Mouse (Mus musculus): ENCODE data around the gene C130032M10Rik. TPM values are rescaled to one million over a fixed set of nuclear protein-coding genes. Genes with fewer than 3 reads are reported as not detected.

The C130032M10Rik gene
- 0.06 TPM for polyA plus RNA-seq (2012; fragmentation: generic; extraction: Trizol)

DNA sequence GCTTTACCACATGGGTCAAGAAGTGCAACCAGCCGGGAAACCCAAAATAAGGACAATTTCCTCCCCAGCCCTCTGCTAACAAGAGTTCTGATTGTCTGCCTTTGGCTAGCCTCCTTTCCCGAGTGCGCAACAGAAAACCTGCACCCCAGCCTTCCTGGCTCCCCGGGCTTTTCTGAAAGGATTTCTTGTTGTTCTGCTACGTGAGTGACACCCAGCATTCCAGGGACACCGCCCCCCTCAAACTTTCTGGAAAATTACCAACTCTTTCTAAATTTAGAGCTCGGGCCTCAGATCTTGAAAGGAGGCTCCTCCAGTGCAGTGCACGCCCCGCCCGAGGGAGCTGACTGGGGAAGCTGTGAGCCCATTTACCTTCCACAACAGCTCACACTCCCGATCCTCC, at the start of gene C130032M10Rik:
Gene C130032M10Rik, plus strand, starts transcription at position 334 of the 400 bp plus-strand sequence.
- TF ChIP-seq POLR2AphosphoS2 (IDR thresholded peaks at IDR 0.05; ENCODE audit: insufficient read length, low read depth) (no peak), E2F4 (IDR thresholded peaks at IDR 0.05; ENCODE audit: insufficient read depth) (no peak), TCF12 (IDR thresholded peaks at IDR 0.05; ENCODE audit: insufficient read depth, poor library complexity, severe bottlenecking) (no peak), MAX (IDR thresholded peaks at IDR 0.05; ENCODE audit: low read depth) (no peak), TCF3 (IDR thresholded peaks at IDR 0.05; ENCODE audit: insufficient read length, low read depth) (no peak), USF1 (IDR thresholded peaks at IDR 0.05; ENCODE audit: low read depth) (no peak), REST (IDR thresholded peaks at IDR 0.05; ENCODE audit: insufficient read depth, insufficient read length) (no peak), MYOG (IDR thresholded peaks at IDR 0.05; ENCODE audit: control insufficient read depth in 1 of 3, insufficient read depth in 1 of 3, insufficient read length in 2 of 3, low read depth in 2 of 3) (no peak), CEBPB (IDR thresholded peaks at IDR 0.05; ENCODE audit: insufficient read depth, poor library complexity, severe bottlenecking) (no peak), MYOD1 (IDR thresholded peaks at IDR 0.05; ENCODE audit: control insufficient read depth in 1 of 3, insufficient read length in 2 of 3, low read depth in 2 of 3) (no peak), POLR2A (IDR thresholded peaks at IDR 0.05; ENCODE audit: insufficient read length, low read depth) (no peak), SRF (IDR thresholded peaks at IDR 0.05; ENCODE audit: control insufficient read depth, insufficient read length, low read depth) (no peak)
- Histone ChIP-seq H3K79me2 (ENCODE audit: control insufficient read depth, insufficient read depth) (no peaks in the 10 kb centered on the region), H3ac (ENCODE audit: control insufficient read depth, insufficient read length) (no peak within 1 kb of the TSS), H3K4me2 (ENCODE audit: low read depth) (no peak within 1 kb of the TSS), H3K36me3 (ENCODE audit: control insufficient read depth, insufficient read depth) (no peaks in the 10 kb centered on the region), H3K27me3 (ENCODE audit: control insufficient read depth, insufficient read depth, insufficient read length) (no peaks in the 10 kb centered on the region), H3K4me3 (no peak within 1 kb of the TSS)

DNA sequence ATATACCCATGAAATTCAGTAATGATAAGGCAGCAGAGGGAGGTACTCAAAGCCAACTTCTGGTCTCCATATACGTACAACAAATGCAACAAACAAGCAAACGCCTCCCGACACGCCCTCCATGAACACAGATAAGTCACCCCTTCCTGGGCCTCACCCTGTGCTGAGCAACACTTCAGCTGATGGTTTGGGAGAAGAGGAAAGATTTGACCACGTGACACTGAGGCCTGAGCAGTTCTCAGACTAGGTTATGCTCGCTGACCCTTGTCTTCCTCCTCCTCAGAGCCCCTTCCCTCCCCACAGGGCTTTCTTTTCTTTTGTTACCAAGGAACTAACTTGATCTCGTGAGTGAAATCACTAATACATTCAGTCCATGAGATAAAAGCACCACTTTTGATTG, 48.6 kb upstream of the C130032M10Rik start:
- no peak for TF ChIP-seq MAX (IDR thresholded peaks at IDR 0.05; ENCODE audit: low read depth)
- TF ChIP-seq REST (IDR thresholded peaks at IDR 0.05; ENCODE audit: insufficient read depth, insufficient read length), result no peak
- no peak overlapping the region for H3ac ChIP-seq (ENCODE audit: control insufficient read depth, insufficient read length)

DNA sequence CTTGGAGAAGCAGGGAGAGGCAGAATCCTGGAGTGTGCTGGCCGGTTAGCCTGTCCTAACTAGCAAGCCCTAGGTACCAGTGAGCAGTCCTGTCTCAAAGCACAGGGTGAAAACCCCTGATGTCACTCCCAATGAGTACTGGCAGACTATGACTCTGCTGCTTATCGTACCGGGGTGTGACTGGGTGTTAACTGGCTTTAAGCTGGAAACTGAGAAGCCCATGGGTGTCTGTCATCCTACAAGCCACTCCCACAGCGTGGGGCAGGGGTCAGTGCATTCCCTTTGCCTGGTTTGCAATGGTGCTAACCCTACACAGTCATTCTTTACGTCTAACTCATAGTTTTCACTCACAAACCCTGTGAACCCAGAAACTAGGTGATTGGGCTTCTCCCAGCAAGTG, 47.3 kb upstream of the C130032M10Rik start:
- TF ChIP-seq REST (IDR thresholded peaks at IDR 0.05; ENCODE audit: insufficient read depth, insufficient read length) (no peak), MAX (IDR thresholded peaks at IDR 0.05; ENCODE audit: low read depth) (no peak), USF1 (IDR thresholded peaks at IDR 0.05; ENCODE audit: low read depth) (no peak), MYOG (IDR thresholded peaks at IDR 0.05; ENCODE audit: control insufficient read depth in 1 of 3, insufficient read depth in 1 of 3, insufficient read length in 2 of 3, low read depth in 2 of 3) (no peak), POLR2AphosphoS2 (IDR thresholded peaks at IDR 0.05; ENCODE audit: insufficient read length, low read depth) (no peak), MYOD1 (IDR thresholded peaks at IDR 0.05; ENCODE audit: control insufficient read depth in 1 of 3, insufficient read length in 2 of 3, low read depth in 2 of 3) (no peak), TCF12 (IDR thresholded peaks at IDR 0.05; ENCODE audit: insufficient read depth, poor library complexity, severe bottlenecking) (no peak), SRF (IDR thresholded peaks at IDR 0.05; ENCODE audit: control insufficient read depth, insufficient read length, low read depth) (no peak), POLR2A (IDR thresholded peaks at IDR 0.05; ENCODE audit: insufficient read length, low read depth) (no peak), E2F4 (IDR thresholded peaks at IDR 0.05; ENCODE audit: insufficient read depth) (no peak), CEBPB (IDR thresholded peaks at IDR 0.05; ENCODE audit: insufficient read depth, poor library complexity, severe bottlenecking) (no peak)
- H3K4me2 ChIP-seq (ENCODE audit: low read depth), result no peak overlapping the region
- H3K36me3 ChIP-seq (ENCODE audit: control insufficient read depth, insufficient read depth), result no peaks in the 10 kb centered on the region
- H3K79me2 ChIP-seq (ENCODE audit: control insufficient read depth, insufficient read depth), result no peaks in the 10 kb centered on the region
- H3ac ChIP-seq (ENCODE audit: control insufficient read depth, insufficient read length), result no peak overlapping the region
- no peak overlapping the region for H3K4me3 ChIP-seq
- H3K27me3 ChIP-seq (ENCODE audit: control insufficient read depth, insufficient read depth, insufficient read length), result no peaks in the 10 kb centered on the region

More for the DNA sequence above, 48.6 kb upstream of the C130032M10Rik start:
- H3K36me3 ChIP-seq (ENCODE audit: control insufficient read depth, insufficient read depth), result no peaks in the 10 kb centered on the region
- H3K27me3 ChIP-seq (ENCODE audit: control insufficient read depth, insufficient read depth, insufficient read length), result no peaks in the 10 kb centered on the region
- H3K79me2 ChIP-seq (ENCODE audit: control insufficient read depth, insufficient read depth), result no peaks in the 10 kb centered on the region
- no peak overlapping the region for H3K4me3 ChIP-seq
- H3K4me2 ChIP-seq (ENCODE audit: low read depth), result no peak overlapping the region

DNA sequence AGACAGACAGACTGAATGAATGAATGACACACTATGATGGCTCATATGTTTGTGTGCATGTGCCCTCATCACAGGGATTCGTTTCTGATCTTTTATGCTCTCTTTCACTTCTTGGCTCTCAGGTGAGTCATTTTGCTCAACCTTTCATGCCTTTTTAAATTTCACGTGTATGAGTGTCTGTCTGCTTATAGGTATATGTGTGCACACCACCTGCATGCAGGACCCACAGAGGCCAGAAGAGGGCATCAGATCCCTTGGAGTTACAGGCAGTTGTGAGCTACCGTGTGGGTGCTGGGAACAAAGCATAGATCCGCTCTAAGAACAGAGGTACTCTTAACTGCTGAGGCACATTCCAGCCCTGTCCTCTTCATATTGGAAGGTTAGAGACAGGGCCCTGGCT, 46.8 kb upstream of the C130032M10Rik start:
- Histone ChIP-seq H3K4me2 (ENCODE audit: low read depth) (no peak overlapping the region), H3ac (ENCODE audit: control insufficient read depth, insufficient read length) (no peak overlapping the region), H3K4me3 (no peak overlapping the region), H3K27me3 (ENCODE audit: control insufficient read depth, insufficient read depth, insufficient read length) (no peaks in the 10 kb centered on the region), H3K36me3 (ENCODE audit: control insufficient read depth, insufficient read depth) (no peaks in the 10 kb centered on the region), H3K79me2 (ENCODE audit: control insufficient read depth, insufficient read depth) (no peaks in the 10 kb centered on the region)
- TF ChIP-seq MYOD1 (IDR thresholded peaks at IDR 0.05; ENCODE audit: control insufficient read depth in 1 of 3, insufficient read length in 2 of 3, low read depth in 2 of 3) (no peak), POLR2A (IDR thresholded peaks at IDR 0.05; ENCODE audit: insufficient read length, low read depth) (no peak), POLR2AphosphoS2 (IDR thresholded peaks at IDR 0.05; ENCODE audit: insufficient read length, low read depth) (no peak), MAX (IDR thresholded peaks at IDR 0.05; ENCODE audit: low read depth) (no peak), SRF (IDR thresholded peaks at IDR 0.05; ENCODE audit: control insufficient read depth, insufficient read length, low read depth) (no peak), CEBPB (IDR thresholded peaks at IDR 0.05; ENCODE audit: insufficient read depth, poor library complexity, severe bottlenecking) (no peak), REST (IDR thresholded peaks at IDR 0.05; ENCODE audit: insufficient read depth, insufficient read length) (no peak), USF1 (IDR thresholded peaks at IDR 0.05; ENCODE audit: low read depth) (no peak), E2F4 (IDR thresholded peaks at IDR 0.05; ENCODE audit: insufficient read depth) (no peak), MYOG (IDR thresholded peaks at IDR 0.05; ENCODE audit: control insufficient read depth in 1 of 3, insufficient read depth in 1 of 3, insufficient read length in 2 of 3, low read depth in 2 of 3) (no peak), TCF3 (IDR thresholded peaks at IDR 0.05; ENCODE audit: insufficient read length, low read depth) (no peak), TCF12 (IDR thresholded peaks at IDR 0.05; ENCODE audit: insufficient read depth, poor library complexity, severe bottlenecking) (no peak)

- Histone ChIP-seq H3K4me3 (no peak overlapping the region), H3K36me3 (ENCODE audit: control insufficient read depth, insufficient read depth) (no peaks in the 10 kb centered on the region), H3K4me2 (ENCODE audit: low read depth) (no peak overlapping the region), H3K79me2 (ENCODE audit: control insufficient read depth, insufficient read depth) (no peaks in the 10 kb centered on the region), H3ac (ENCODE audit: control insufficient read depth, insufficient read length) (no peak overlapping the region), H3K27me3 (ENCODE audit: control insufficient read depth, insufficient read depth, insufficient read length) (no peaks in the 10 kb centered on the region)
- TF ChIP-seq USF1 (IDR thresholded peaks at IDR 0.05; ENCODE audit: low read depth) (no peak), E2F4 (IDR thresholded peaks at IDR 0.05; ENCODE audit: insufficient read depth) (no peak), MYOG (IDR thresholded peaks at IDR 0.05; ENCODE audit: control insufficient read depth in 1 of 3, insufficient read depth in 1 of 3, insufficient read length in 2 of 3, low read depth in 2 of 3) (no peak), SRF (IDR thresholded peaks at IDR 0.05; ENCODE audit: control insufficient read depth, insufficient read length, low read depth) (no peak), POLR2AphosphoS2 (IDR thresholded peaks at IDR 0.05; ENCODE audit: insufficient read length, low read depth) (no peak), MAX (IDR thresholded peaks at IDR 0.05; ENCODE audit: low read depth) (no peak), POLR2A (IDR thresholded peaks at IDR 0.05; ENCODE audit: insufficient read length, low read depth) (no peak), TCF3 (IDR thresholded peaks at IDR 0.05; ENCODE audit: insufficient read length, low read depth) (no peak), TCF12 (IDR thresholded peaks at IDR 0.05; ENCODE audit: insufficient read depth, poor library complexity, severe bottlenecking) (no peak), REST (IDR thresholded peaks at IDR 0.05; ENCODE audit: insufficient read depth, insufficient read length) (no peak), MYOD1 (IDR thresholded peaks at IDR 0.05; ENCODE audit: control insufficient read depth in 1 of 3, insufficient read length in 2 of 3, low read depth in 2 of 3) (no peak)
Measured at GRCm38 (mm10) chr9:114471892-114472291, 43.6 kb upstream of the C130032M10Rik start.

Measured in myocyte (in vitro differentiated cells).